Mouse (Mus musculus) brain, embryonic 14.5 days (tissue): ENCODE measurements at regions not wholly inside any gene's neighbourhood (a gene's known extent, or its start where the extent isn't known, plus 50 kb on each side); places are given as distances from the start of the nearest gene placed in this dataset.

Experiments used
- DNase-seq: peaks from one replicate; pipeline ENCODE4 v3.0.0-alpha.2; 2011; ENCODE audit warnings: low read depth
- CTCF ChIP-seq: fragments of 200-500 bp; IDR thresholded peaks from 2 replicates; pipeline ENCODE4 v1.5.1; 2012; ENCODE audit warnings: inconsistent platforms, mild to moderate bottlenecking, moderate library complexity, borderline replicate concordance; ENCODE audit not compliant: insufficient read depth, insufficient read length; ENCODE audit errors: extremely low read depth
- POLR2A ChIP-seq: fragments of 200-500 bp; IDR thresholded peaks from 2 replicates; pipeline ENCODE4 v1.6.1; 2012; ENCODE audit warnings: mild to moderate bottlenecking, inconsistent platforms, borderline replicate concordance; ENCODE audit not compliant: poor library complexity, insufficient read depth, insufficient read length, severe bottlenecking; ENCODE audit errors: extremely low read depth

GRCm38 (mm10) chr2:170275687-170276086 lies 127.8 kb upstream of the Zfp217 start:
- DNase-seq, result no peak
- no peak for TF ChIP-seq CTCF
- TF ChIP-seq POLR2A, result no peak

GRCm38 (mm10) chr2:170269926-170270577 lies 122.1 kb upstream of the Zfp217 start:
- DNase-seq, result no peak
- no peak for TF ChIP-seq CTCF

GRCm38 (mm10) chr2:170268080-170268479 lies 120.2 kb upstream of the Zfp217 start:
- no peak for DNase-seq
- TF ChIP-seq CTCF (no peak), POLR2A (no peak)

GRCm38 (mm10) chr2:170267152-170267551 lies 119.2 kb upstream of the Zfp217 start:
- TF ChIP-seq POLR2A, result no peak
- TF ChIP-seq CTCF, result no peak
- DNase-seq, result peak; percentile 64

GRCm38 (mm10) chr2:170266407-170267101 lies 118.7 kb upstream of the Zfp217 start:
- TF ChIP-seq POLR2A (no peak), CTCF (peak; percentile 49; the same call in 1 of the 2 replicates)
- peak; percentile 68 for DNase-seq

- DNase-seq, result no peak
- TF ChIP-seq POLR2A, result no peak
- TF ChIP-seq CTCF, result no peak
Observed at GRCm38 (mm10) chr2:170263594-170263993, 115.7 kb upstream of the Zfp217 start.

- TF ChIP-seq POLR2A, result no peak
- TF ChIP-seq CTCF, result no peak
- no peak for DNase-seq
Observed at GRCm38 (mm10) chr2:170261191-170261590, 113.3 kb upstream of the Zfp217 start.

- TF ChIP-seq POLR2A, result no peak
- no peak for TF ChIP-seq CTCF
Observed at GRCm38 (mm10) chr2:170259662-170260457, 112.0 kb upstream of the Zfp217 start.

GRCm38 (mm10) chr2:170258367-170258766 lies 110.5 kb upstream of the Zfp217 start:
- no peak for DNase-seq
- no peak for TF ChIP-seq CTCF
- TF ChIP-seq POLR2A, result no peak

More at GRCm38 (mm10) chr2:170259662-170260457, 112.0 kb upstream of the Zfp217 start:
- DNase-seq, result no peak

GRCm38 (mm10) chr2:170257671-170258235 lies 109.8 kb upstream of the Zfp217 start:
- DNase-seq, result no peak
- TF ChIP-seq POLR2A (no peak), CTCF (no peak)

GRCm38 (mm10) chr2:170255997-170256396 lies 108.1 kb upstream of the Zfp217 start:
- no peak for DNase-seq
- TF ChIP-seq POLR2A (no peak), CTCF (no peak)
